ENCODE assay signal across 20 mouse cellular contexts in genomic region chr3:135872325-135872724, GRCm38 (mm10). TPM values are rescaled to one million over a fixed set of nuclear protein-coding genes. Genes with fewer than 3 reads are reported as not detected.
DNase-seq lines count a peak whose midpoint lies in the region; TF ChIP-seq lines count a peak whose summit lies in the region.
"Had no signal": no experiment of that assay in that cellular context is flagged by ENCODE, and none has a peak within 500 bp of the region (broad histone marks: within the 10 kb centered on the region; RNA-seq: fewer than 3 reads in every experiment).

No protein-coding gene starts in this region.

- H3K79me2 ChIP-seq in C2C12 (ENCODE audit: control insufficient read depth, insufficient read depth) (no peaks in the 10 kb centered on the region), myocyte (ENCODE audit: control insufficient read depth, insufficient read depth) (no peaks in the 10 kb centered on the region)

- H3K27me3 ChIP-seq in C2C12 (ENCODE audit: control insufficient read depth, insufficient read depth, insufficient read length) (no peaks in the 10 kb centered on the region), myocyte (ENCODE audit: control insufficient read depth, insufficient read depth, insufficient read length) (no peaks in the 10 kb centered on the region)
- H3K27me3 ChIP-seq: embryonic facial prominence, embryonic 12.5 days; forebrain, embryonic 13.5 days; forebrain, embryonic 15.5 days; Patski had no signal

- TF ChIP-seq POLR2A in myocyte (IDR thresholded peaks at IDR 0.05; ENCODE audit: insufficient read length, low read depth) = no peak

- no peak for TF ChIP-seq CTCF in C2C12 (IDR thresholded peaks at IDR 0.05; ENCODE audit: control insufficient read depth, insufficient read depth, insufficient read length)

- H3K4me3 ChIP-seq in C2C12 (ENCODE audit: insufficient read depth, poor library complexity, severe bottlenecking) (no peak overlapping the region), myocyte (no peak overlapping the region)
- H3K4me3 ChIP-seq: embryonic facial prominence, embryonic 10.5 days; embryonic facial prominence, embryonic 12.5 days; forebrain, embryonic 13.5 days; forebrain, embryonic 15.5 days had no signal

- no peaks in the 10 kb centered on the region for H3K79me3 ChIP-seq in C2C12 (ENCODE audit: low read depth)

- peak; percentile 21 for DNase-seq in heart, adult 11 months
- DNase-seq in heart, adult 8-10 months (ENCODE audit: low spot score) = no peak
- no peak for DNase-seq in spleen, postnatal 4 days (ENCODE audit: low spot score in 2 of 2)
- DNase-seq: adrenal gland, adult 8-10 months; adrenal gland, postnatal 14 days; adrenal gland, postnatal 36 days; B cell, adult 2 months; cerebellum, adult 11-12 months; cerebellum, adult 2 months; cerebellum, adult 9-10 months; cerebellum, postnatal 10 days; cerebellum, postnatal 25 days; forebrain, postnatal 0 days had no signal

- H3K36me3 ChIP-seq in C2C12 (ENCODE audit: control insufficient read depth, insufficient read depth) (no peaks in the 10 kb centered on the region), myocyte (ENCODE audit: control insufficient read depth, insufficient read depth) (no peaks in the 10 kb centered on the region)
- H3K36me3 ChIP-seq: embryonic facial prominence, embryonic 10.5 days; embryonic facial prominence, embryonic 12.5 days; forebrain, embryonic 15.5 days had no signal

- no peak overlapping the region for H3ac ChIP-seq in C2C12 (ENCODE audit: control insufficient read depth, insufficient read length, low read depth)
- no peak overlapping the region for H3ac ChIP-seq in myocyte (ENCODE audit: control insufficient read depth, insufficient read length)

- no peak overlapping the region for H3K4me2 ChIP-seq in myocyte (ENCODE audit: low read depth)
- H3K4me2 ChIP-seq: embryonic facial prominence, embryonic 12.5 days; forebrain, embryonic 13.5 days; forebrain, embryonic 15.5 days had no signal

TF ChIP-seq in C2C12, 6 proteins besides CTCF, POLR2A, EP300 and RAD21:
- TF ChIP-seq USF1 (IDR thresholded peaks at IDR 0.05; ENCODE audit: low read depth) (peak; percentile 53), MAX (IDR thresholded peaks at IDR 0.05) (no peak)

TF ChIP-seq in myocyte, 11 proteins besides CTCF, POLR2A, EP300 and RAD21:
- no peak for TF ChIP-seq MYOG (IDR thresholded peaks at IDR 0.05; ENCODE audit: control insufficient read depth in 1 of 3, insufficient read depth in 1 of 3, insufficient read length in 2 of 3, low read depth in 2 of 3)
- peak; percentile 29 for TF ChIP-seq USF1 (IDR thresholded peaks at IDR 0.05; ENCODE audit: low read depth)
TF ChIP-seq in myocyte: peak in this region for 1.

RNA-seq across cellular contexts. Expression of gene Slc39a8, which starts 47.2 kb away (rescaled TPM):
- 1 to 10 TPM; 4.2 to 8.5 (median 5.5) TPM for total RNA-seq in heart, adult 8-10 months (2022)
- polyA plus RNA-seq in C2C12 (2012; fragmentation: generic; extraction: Trizol) (1.4 TPM), myocyte (2012; fragmentation: generic; extraction: Trizol) (0.96 TPM)
- polyA plus RNA-seq: Patski had no signal
